Mouse (Mus musculus) brain, adult 2 months (tissue): ENCODE measurements around the gene Gm11084.

ENCODE experiments used
- DNase-seq: peaks from one replicate; pipeline ENCODE4 v3.0.0; 2011; ENCODE audit warnings: low read depth, low spot score

Gene Gm11084

GRCm38 (mm10) chr2:72952979-72953378, 33.5 kb downstream of the Gm11084 start:
- no peak for DNase-seq

- DNase-seq, result no peak
Measured at GRCm38 (mm10) chr2:72935937-72936336, 50.6 kb downstream of the Gm11084 start.

GRCm38 (mm10) chr2:72932186-72932585, 54.3 kb downstream of the Gm11084 start:
- DNase-seq, result no peak

- DNase-seq, result peak; percentile 24
Measured at GRCm38 (mm10) chr2:72924981-72925380, 61.5 kb downstream of the Gm11084 start.
